Mouse (Mus musculus) myocyte (in vitro differentiated cells): Measurements from ENCODE around the gene Krtap16-1.

Experiments
- MAX ChIP-seq: IDR thresholded peaks from one replicate; pipeline ENCODE4 v1.6.1; 2011; ENCODE audit warnings: low read depth, mild to moderate bottlenecking, control low read depth
- POLR2A ChIP-seq: IDR thresholded peaks from one replicate; pipeline ENCODE4 v1.6.1; 2011; ENCODE audit warnings: low read depth, mild to moderate bottlenecking, control low read depth, moderate library complexity; ENCODE audit not compliant: insufficient read length

DNA sequence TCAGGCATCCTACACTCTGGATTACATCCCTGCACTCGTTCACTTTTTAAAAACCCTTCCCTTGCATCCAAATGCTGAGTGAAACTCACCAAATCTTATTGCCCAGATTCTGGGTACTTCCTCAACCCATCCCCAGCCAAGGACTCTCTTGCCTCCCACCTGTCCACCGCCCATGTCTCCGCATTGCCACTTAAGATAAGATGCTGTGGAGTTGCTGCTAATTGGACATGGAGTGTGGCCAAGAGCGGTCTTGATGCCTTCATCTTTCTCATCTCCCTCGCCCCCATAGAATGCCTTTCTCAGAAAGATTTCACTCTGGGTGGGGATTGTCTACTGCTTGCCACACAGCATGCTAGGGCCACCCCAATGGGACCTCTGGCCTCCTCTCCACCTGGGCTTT lies 21.9 kb upstream of the Krtap16-1 start:
- TF ChIP-seq POLR2A (no peak), MAX (no peak)
